Mouse (Mus musculus) embryonic fibroblast, embryonic 13.5 days (primary cell): ENCODE data around the gene Atxn7l3.
A peak's percentile ranks its signal among the peaks of the same experiment; 100 is the strongest.

Source experiments
- CTCF ChIP-seq: IDR thresholded peaks from 2 replicates; pipeline ENCODE4 v1.5.1; 2011; ENCODE audit warnings: mild to moderate bottlenecking, control low read depth, low read length, moderate library complexity, borderline replicate concordance; ENCODE audit not compliant: insufficient read depth
- POLR2A ChIP-seq: IDR thresholded peaks from 2 replicates; pipeline ENCODE4 v1.6.1; 2011; ENCODE audit warnings: low read depth, mild to moderate bottlenecking, control low read depth, low read length, moderate library complexity

DNA sequence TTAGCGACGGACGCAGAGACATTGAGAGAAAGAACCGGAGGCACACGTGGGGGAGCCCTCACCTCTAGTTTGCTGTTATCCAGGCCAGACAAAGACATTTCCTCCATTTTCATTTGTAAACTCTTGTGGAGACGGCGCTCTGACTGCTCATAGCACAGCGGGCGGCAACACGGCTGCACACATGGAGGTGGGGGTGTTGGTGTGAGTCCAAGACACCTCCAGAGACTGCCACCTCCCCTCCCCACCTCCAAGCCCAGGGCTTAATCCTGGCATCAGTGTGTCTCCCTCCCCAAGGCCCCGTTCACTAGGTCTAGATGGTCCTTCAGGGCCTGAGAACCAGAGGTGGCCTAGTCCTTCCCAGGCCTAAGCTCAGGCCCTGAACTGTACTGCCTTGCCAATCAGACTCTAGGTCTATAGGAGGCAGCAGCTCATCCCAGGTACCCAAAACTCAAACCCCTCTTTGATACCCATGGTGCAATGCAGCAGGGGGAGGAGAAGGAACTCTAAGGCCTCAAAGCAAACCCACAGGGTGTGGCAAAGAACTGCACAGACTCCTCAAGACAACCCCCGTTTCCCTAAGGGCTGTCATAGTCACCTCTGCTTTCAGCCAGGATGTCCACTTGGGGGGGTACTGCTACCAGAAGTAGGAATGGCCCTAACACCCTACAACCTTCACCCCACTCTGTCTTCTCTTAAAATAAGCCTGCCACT lies 1.4 kb downstream of the Atxn7l3 start:
- no peak for TF ChIP-seq CTCF
- TF ChIP-seq POLR2A, result peak; percentile 91
